Mouse (Mus musculus) layer of hippocampus, postnatal 10 days (tissue): Measurements from ENCODE around the gene Cpa2. TPM values are rescaled to one million over a fixed set of nuclear protein-coding genes. Genes with fewer than 3 reads are reported as not detected.

ENCODE experiments used
- DNase-seq, 2 experiments: peaks; one replicate each; pipeline ENCODE4 v3.0.0; 2021; ENCODE audit warnings: low spot score in 2 of 2
- total RNA-seq, 2 experiments: library from RNA; stranded (reverse); gene quantifications; 2 replicates each; pipeline ENCODE4 v1.2.3; 2021

The Cpa2 gene
- total RNA-seq, 2 experiments from 2014 or later: 2.6 to 3.2 TPM

GRCm38 (mm10) chr6:30547656-30548306 is 6.4 kb downstream of the Cpa2 start:
- DNase-seq: no peak

GRCm38 (mm10) chr6:30549231-30549761 is 7.9 kb downstream of the Cpa2 start:
- no peak for DNase-seq

DNA sequence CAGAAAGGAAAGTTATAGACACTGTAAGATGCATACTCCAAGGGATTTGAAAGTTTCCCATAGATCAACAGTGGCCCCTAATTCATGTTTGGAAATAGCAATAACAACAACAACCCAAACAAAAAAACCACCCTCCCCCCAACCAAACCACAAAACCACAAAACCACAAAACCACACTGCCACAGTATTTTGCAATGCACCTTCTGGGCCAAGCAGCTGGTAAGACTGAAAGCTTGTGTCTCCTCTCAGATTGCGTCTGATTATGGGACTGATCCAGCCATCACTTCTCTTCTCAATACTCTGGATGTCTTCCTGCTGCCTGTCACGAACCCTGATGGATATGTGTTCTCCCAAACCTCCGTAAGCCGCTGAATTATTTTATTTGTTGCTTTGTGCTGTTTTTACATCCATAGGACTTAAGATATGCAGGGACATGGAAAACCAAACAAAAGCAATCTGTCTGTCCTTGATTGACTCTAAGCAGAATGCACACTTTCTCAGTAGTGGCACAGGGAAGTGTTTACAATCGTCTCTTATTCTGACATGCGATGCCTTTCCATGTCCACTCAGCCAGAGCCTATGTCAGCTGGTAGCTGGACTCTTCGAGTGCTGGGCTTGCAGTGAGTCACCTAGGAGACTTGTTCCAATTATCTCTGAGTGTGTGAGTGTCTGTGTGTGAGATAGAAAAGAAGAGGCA is 9.3 kb downstream of the Cpa2 start:
- DNase-seq: no peak

DNA sequence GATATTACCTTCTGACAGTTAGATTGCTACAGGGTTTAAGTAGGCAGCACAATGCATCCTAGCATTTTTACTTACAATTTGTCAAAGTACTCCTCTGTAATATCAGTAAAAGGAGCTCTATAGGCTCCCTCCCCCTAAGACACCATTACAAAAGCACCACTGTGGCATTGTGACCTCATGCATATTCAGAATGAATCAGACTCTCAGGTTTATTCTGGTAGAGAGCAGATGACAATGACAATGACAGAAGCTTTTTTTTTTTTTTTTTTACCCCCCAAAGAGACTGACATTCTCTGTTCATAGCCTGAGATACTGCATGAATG is 9.8 kb downstream of the Cpa2 start:
- no peak for DNase-seq

- peak; percentile 52 to 60 for DNase-seq
These were observed 10.5 kb downstream of the Cpa2 start for GRCm38 (mm10) chr6:30551644-30552580.

DNA sequence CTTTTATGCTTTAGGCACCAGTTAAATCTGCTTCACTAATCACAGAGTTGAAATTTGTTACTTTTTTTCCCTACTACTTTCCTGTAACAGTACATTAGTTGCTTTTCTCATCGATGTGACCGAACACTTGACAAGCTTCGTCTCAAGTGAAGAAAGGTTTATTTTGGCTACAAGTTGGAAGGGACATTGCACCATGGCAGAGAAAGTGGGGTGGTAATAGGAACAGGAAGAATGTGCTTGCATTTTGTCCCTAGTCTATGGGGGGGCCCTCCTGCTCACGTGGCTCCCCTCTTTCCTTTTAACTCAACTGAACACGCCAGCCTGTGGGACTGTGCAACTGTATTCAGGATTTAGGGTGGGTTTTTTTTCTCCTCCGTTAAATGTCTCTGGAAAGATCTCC is 11.2 kb downstream of the Cpa2 start:
- DNase-seq: no peak

DNA sequence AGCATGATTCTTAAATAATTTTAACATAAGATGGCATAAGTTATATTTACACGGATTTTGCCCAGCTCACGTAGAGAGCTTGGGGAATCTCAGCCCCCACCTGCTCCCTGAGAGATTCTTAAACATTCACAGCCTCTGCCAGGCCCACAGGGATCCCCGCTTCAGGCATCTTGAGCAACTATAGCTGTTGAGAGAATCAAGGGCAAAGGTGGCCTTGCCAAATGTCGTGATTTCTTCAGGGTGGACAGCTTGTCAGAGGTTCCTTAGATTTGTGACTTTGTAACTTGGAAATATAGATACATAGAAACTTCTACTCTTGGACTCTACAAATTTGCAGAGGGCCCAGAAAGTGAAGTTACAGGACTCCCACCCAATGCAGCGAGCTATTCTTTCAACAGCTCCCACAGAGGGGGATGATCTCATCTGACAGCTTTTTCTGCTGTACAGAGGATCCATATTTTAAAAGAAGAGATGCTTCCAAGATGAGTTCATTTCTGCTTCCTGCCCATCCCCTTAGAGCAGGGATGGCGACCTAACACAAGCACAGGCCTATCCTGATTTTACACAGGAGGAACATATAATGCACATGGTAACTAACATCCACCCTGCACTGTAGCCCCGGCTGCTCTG is 12.1 kb downstream of the Cpa2 start:
- DNase-seq: no peak

GRCm38 (mm10) chr6:30554092-30554491 is 12.7 kb downstream of the Cpa2 start:
- no peak for DNase-seq

DNA sequence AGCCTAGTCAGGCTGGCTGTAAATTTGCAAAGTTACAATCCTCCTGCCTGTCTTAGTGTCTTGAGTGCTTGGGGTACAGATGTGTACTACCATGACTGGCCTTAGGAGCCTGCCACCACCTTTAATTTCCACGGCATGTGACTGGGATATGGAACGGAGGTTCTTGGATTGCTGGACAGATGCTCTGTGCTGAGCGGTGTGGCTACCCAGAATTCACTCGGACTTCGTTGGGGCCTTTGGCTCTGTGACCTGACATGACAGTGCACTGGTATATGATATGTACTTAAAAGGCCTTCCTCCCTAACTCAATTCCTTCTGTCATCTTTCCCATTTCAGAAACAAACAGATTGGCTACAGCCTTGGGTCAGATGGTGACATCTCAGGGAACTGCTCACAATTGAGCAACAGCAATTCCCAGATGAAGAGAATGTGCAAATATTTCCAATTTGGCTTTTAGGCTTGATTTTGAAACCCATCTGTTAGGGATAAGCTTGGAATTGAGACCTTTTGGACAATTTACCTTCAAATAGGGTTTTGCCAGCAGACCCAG is 13.3 kb downstream of the Cpa2 start:
- no peak for DNase-seq

GRCm38 (mm10) chr6:30556080-30556479 is 14.7 kb downstream of the Cpa2 start:
- DNase-seq: no peak

- no peak for DNase-seq
These were observed 18.3 kb downstream of the Cpa2 start for GRCm38 (mm10) chr6:30559726-30560125.

GRCm38 (mm10) chr6:30562132-30562531 is 20.8 kb downstream of the Cpa2 start:
- DNase-seq: no peak

- no peak for DNase-seq
These were observed 22.2 kb downstream of the Cpa2 start for GRCm38 (mm10) chr6:30563575-30563974.

DNA sequence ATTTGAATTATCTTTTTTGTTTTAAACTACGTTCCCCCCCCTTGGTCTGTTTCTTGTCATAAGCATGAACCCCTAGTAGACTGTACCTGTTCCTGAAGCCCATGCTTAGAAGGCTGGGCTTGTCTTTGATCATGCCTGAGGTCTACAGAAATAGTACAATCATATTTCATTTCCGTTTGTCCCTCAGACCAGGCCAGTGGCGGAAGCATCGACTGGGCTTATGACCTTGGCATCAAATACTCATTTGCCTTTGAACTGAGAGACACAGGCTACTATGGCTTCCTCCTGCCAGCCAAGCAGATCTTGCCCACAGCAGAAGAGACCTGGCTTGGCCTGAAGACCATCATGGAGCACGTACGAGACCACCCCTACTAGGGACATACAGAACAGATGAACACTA is 22.7 kb downstream of the Cpa2 start:
- DNase-seq: no peak

DNA sequence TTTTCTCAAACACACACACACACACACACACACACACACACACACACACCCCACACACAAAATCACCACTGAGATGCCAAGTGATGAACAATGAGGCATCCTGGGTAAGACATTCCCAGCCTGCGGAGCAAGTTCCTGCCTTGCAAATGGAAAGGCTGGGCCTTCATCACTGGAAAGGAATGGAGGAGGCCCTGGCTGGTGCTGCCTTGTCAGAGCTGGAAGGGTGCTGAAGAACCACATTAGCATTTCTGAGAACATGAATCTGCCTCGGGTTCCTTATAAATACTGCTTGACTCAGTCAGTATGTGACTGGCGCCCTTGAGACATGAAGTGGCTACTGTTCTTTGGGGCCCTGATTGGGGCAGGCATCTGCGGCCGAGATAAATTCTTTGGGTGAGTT is 26.7 kb downstream of the Cpa2 start, which contains the start of gene Cpa4:
TSS of gene Cpa4 (plus strand) at position 301 of the 400 bp plus-strand sequence.
- DNase-seq: no peak

GRCm38 (mm10) chr6:30569331-30569730 is 27.9 kb downstream of the Cpa2 start:
- DNase-seq: no peak

- DNase-seq: no peak
These were observed 28.6 kb downstream of the Cpa2 start for GRCm38 (mm10) chr6:30570012-30570411.

- peak; percentile 62 to 65 for DNase-seq
These were observed 31.3 kb downstream of the Cpa2 start for GRCm38 (mm10) chr6:30572456-30573311.

GRCm38 (mm10) chr6:30573380-30573779 is 32.0 kb downstream of the Cpa2 start:
- DNase-seq: no peak

DNA sequence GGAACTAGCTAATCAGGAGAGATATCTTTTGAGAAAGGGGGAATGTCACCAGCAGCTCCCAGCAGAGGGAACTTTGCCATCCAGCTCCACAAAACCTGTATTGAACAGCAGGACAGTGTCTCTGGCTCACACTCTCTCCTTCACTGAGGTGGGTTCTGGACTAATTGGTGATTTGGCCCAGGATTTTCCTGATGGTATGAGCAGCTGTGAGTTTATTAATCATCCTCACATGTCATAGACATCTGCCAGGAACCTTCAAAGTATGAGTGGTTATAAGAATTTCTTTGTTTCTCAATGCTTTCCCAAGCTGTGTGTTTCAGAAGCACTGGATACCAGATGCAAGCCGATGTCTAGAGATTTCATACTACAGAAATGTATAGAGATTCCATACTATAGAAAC is 33.6 kb downstream of the Cpa2 start:
- DNase-seq: no peak
